Mouse (Mus musculus): ENCODE results near the gene Hes6.

GRCm38 (mm10) chr1:91435606-91436130, 21.8 kb upstream of the Hes6 start:
- TF ChIP-seq CTCF (IDR thresholded peaks at IDR 0.05; ENCODE audit: low read depth, low read length) = no peak
- TF ChIP-seq POLR2AphosphoS5 (IDR thresholded peaks at IDR 0.05; ENCODE audit: insufficient replicate concordance, low read depth, low read length) = no peak

Measured in G1E (cell line).